Mouse (Mus musculus) testis, postnatal 10 days (tissue): ENCODE measurements around the gene Axin1.
"Not testable (repeated sequence)": the region's sequence is repeated elsewhere in the genome, so short reads cannot be mapped to it uniquely, and the experiment has no call there.

ENCODE experiments used
- DNase-seq: peaks from one replicate; pipeline ENCODE4 v3.0.0; 2021; ENCODE audit warnings: low spot score

Gene Axin1

DNA sequence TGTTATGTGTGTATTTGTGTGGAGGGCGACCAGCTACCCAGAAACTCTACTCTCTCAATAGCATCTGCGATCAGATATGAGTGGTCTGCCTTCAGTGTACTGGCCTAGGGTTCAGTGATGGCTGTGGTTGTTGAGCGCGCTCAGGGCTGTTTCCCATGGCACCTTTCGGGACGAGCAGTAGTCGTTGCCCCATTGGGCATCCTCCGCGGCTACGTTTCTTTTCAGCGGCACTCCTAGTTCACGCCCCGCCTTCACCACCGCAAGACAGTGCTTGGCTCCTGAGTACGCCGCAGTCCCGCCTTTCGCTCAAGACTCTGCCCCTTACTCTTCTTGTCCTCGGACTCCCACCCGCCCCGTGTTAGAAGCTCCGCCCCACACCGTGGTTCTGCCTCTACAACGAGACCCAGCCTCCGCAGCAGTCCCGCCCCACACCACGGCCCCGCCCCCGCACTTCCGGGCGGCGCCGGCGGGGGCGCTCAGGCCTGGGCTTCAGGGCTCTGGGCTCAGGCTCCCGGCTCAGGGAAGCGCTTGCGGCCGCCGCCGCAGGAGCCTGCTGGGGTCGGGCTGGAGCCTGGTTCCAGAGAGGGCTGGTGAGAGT lies at the start of gene Axin1:
TSS of gene Axin1 (plus strand) at position 450 of the 598 bp plus-strand sequence.
- peak; percentile 96 for DNase-seq

DNA sequence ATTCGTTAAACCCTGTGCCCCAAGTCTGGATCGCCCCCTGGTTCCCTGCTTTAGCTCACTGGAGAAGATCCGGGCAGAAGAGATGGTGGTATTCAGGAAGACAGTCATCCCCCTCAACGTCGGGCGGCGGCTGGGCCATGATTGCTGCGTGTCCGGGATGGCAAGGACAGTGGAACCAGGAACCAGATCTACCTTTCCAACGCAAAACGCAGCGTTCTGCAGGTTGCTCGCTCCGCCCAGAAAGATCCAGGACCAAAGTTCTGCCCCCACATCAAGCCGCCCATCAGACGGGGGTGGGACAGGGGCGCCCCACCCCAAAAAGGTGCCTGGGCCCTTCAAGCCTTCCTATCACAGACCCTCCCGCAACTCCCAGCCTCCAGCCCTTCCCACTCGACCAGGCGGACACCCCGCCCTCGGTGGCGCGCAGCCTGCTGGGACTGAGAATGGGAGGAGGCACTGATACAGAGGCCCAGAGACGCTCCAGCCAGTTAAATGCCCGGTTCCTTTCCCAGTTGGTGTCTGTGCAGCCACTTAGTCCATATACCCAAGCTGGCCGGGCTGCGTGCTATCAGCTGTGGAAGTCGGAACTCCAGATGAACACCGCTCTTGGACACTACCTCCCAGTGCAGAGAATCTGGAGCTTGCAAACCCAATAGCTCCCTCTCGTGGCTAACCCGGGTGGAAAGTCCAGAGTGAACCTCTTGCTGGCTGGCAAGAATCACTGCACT lies 48.4 kb upstream of the Axin1 start, which contains the start of gene Decr2:
TSS of gene Decr2 (minus strand) at position 433 of the 728 bp plus-strand sequence.
- DNase-seq: peak; percentile 89

DNA sequence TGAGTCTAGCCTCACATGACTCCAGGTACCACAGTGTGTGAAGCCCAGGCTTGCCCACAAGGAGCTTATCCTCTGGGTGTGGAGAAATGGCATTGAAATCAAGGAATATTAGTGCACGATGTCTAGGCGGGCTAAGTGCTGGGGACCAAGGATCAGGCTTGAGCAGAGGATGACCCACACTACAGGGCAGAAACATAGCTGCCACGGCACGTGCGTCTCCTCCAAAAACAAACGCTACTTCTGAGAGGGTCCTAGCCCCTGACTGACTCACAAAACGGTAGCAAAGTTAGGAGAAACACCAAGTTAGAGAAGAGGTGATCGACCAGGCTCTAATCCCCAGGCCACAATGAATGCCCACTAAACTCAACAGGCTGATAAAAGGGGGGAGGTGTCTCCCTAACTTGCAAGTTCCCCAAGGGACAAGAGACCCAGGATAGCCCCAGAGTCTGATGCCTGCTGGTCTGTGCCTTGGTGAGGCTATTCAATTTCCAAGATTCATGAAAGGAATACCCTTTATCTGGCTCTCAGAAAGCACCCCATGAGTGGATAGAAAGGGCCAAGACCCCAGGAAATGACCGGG lies 43.9 kb upstream of the Axin1 start:
- no peak for DNase-seq

DNA sequence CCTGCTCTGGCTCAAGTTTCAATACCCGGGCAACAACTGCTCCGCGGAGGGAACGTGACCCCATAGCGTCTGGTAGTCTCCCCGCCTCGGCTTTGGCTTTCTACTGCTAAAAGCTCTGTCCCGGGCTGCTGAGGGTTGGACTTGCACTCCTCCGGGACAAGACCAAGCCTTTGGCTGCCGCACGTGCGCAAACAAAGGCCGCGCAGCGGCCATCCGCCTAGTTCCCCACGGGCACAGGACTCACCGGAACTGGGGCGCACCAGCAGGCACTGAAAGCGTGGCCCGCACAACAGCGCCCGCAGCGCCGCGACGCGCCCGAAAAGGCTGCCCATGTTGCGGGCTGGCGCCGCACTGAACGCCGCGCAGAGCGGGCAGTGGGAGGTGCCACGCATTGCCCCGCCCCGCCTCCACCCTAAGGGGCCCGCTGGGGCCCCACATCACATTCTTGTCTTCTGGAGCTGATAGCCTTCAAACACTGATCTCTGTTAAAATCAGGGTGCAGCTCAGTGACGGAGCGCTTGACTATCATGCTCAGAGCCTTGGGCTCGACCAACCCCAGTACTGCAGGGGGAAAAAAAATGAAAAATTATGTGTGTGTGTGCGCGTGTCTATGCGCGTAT lies 43.3 kb upstream of the Axin1 start, which contains the start of gene Nme4:
TSS of gene Nme4 (minus strand) at position 482 of the 620 bp plus-strand sequence.
- DNase-seq: peak; percentile 75

DNA sequence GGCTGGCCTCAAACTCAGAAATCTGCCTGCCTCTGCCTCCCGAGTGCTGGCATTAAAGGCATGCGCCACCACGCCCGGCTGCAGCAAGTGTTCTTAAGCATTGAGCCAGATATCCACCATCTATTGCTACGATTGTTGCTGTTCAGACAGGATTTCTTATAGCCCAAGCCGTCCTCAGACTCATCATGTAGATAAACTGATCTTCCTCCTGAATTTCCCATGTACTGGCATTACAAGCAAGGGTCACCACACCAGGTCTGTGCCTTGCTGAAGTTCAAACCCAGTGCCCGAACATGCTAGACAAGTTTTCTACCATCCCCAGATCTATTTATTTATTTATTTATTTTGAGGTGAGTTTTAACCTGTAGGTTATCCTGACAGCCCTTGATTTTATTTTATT lies 40.0 kb upstream of the Axin1 start:
- no peak for DNase-seq

DNA sequence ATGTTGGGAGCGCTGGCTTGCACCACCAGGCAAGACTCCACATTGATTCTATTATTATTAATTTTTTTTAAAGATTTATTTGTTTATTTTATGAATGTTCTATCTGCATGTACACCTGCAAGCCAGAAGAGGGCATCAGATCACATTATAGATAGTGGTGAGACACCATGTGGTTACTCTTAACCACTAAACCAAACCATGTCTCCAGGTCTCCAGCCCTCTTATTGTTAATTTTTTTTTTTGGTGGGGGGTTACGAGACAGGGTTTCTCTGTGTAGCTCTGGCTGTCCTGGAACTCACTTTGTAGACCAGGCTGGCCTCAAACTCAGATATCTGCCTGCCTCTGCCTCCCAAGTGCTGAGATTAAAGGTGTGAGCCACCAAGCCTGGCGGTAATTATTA lies 39.2 kb upstream of the Axin1 start:
- not testable (repeated sequence) for DNase-seq

DNA sequence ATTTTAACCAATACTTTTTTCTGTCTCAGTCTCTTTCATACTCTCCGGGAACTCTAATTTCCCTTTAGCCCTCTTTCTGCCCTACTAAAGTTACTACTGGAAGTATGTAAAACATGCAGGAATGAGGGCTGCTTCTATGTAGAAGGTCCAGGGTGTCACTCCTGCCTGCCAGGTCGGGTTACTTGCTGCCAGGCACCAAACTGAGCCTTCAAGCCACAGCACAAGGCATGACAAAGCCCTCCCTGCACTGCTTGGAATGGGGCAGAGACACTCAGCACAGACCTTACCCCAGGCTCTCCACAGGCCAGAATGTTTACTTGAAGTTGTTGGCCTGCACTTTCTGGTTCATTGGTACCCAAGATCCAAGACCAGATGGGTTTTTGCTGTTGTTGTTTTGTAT lies 38.3 kb upstream of the Axin1 start:
- no peak for DNase-seq

DNA sequence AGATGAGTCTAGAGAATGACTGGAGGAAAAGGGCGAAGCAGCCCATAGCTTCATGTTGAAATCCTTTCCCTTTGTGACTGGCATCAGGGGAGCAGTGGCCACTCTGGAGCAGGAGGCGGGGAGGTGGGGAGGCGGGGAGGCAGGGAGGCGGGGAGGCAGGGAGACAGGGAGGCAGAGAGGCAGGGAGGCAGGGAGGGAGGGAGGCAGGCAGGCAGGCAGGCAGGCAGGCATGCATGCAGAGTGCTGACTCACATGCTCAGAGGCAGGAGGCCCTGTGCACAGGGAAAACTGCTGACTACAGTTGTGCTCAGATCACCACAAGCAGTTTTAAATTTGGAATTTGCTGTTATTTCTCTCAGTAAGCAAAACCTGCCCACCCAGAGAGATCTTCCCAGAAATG lies 37.0 kb upstream of the Axin1 start:
- DNase-seq: no peak

DNA sequence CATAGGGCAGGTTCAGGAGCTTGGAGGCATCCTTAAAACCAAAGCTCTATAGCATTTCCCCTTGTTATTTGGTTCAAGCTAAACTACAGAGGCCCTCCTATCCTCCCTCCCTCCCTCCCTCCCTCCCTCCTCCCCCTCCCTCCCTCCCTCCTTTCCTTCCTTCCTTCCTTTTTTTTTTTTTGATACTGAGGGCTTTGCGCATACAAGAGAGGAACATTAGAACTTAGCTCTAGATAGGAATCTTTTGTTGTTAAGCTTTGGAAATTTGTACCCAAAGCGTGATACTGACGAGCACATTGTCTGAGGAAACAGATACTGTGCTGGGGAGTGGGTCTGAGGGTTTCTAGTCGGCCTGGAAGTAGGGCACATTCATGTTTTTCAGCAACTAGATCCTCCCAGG lies 32.9 kb upstream of the Axin1 start:
- no peak for DNase-seq

DNA sequence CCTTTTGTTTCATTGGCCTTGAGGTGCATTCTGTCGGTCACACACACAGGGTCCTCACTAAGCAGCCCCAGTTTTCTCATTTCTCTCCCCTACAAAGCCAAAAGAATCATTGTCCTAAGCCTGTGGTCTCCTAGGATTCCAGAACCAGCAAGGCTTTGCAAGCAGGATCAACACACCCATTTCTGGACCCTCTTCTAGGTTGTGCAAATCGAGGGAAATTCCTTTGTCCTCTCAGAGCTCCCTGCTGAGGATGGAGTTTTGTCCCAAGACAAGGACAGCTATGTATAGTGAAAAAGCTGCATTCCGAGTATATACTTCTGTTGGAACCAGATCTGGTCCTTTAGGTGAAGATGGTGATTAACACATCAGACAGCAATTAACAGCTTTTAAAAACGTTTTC lies 28.3 kb upstream of the Axin1 start:
- no peak for DNase-seq

DNA sequence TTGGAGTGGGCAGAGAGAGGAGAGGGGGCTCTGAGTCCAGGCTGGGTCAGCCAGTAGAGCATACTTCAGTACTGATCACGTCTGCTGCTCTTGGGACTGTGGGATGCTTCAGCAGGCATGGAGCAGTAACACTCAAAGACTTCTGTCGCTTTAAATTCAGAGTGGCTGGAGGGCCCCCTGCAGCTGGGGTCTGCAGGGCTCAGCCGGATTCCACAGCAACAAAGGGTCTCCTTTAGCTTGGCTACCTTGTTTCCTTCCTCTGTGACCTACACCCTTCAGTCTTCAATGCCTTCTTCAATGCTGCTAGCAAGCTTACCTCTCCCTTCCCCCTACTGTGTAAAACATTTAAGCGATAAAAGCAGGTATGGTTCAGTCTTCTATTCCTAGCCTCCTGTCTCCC lies 27.5 kb upstream of the Axin1 start:
- DNase-seq: no peak

DNA sequence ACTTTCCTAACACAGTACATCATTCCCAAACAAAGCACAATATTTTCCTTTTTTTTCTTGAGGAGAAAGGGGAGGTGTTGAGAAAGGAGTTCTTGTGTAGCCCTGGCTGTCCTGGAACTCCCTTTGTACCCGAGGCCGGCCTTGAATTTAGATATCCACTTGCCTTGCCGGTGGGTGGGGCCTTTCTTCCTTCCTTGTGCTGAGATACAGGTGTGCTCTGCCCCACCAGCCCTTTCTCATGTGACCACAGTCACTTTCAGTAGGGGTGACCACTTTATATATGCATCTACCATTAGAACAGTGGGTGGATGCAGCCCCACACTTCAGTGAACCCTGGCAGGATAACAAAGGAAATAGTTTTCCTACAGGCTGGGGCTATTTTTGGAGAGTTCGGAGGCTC lies 26.8 kb upstream of the Axin1 start:
- DNase-seq: no peak

DNA sequence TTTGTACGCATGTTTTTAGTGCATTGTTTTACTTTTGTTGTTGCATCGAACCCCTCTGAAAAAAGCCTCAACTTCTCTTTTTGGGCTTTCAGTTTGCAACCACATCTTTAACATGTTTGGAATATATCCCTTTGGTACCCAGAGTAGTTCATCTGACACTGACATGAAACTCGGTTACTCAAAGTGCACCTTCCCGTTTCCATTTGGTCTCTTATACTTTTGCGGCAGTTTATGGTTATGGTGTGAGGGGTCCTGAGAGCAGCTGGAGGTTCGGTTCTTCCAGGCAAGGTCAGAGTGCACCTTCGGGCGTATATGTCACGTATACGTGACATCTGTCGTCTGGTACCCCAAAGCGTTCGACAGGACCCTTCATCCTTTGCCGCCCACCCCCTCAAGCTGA lies 25.7 kb upstream of the Axin1 start:
- no peak for DNase-seq

DNA sequence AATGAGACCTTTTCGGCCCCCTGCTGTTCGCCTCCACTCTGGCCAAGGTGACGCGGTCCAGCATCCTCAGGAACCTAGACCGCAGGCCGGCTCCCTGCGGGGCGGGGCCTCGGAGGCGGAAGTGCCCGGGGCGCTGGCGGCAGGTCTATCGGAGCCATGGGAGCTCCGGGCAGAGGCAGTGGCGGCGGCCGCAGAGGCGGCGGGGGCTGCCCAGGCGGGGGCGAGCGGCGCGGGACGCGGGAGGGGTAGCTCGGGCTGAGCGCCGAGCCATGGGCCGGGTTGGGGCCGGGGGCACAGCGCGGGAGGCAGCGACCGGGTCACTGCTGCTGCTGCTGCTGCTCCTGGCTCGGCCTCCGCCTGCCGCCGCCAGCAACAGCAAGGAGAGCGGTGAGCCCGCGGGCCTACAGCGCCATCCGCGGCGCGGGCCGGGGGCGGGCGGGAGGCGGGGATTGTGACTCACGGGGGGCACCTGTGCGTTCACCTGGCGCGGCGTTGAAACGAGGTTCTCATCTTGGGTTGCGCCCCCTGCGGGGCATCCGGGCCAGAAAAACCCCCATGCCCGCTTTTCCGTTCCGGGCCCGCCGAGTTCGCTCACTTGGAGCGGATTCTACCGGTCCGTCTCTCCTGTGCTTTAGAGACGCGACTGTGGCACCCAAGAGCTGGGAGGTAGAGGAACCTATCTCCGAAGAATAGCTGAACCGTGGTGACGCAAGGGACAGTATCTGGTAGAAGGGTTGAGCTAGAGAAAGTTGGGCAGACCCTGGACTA lies 25.1 kb upstream of the Axin1 start, which contains the start of gene Tmem8:
TSS of gene Tmem8 (plus strand) at position 119 of the 768 bp plus-strand sequence.
- DNase-seq: peak; percentile 79

DNA sequence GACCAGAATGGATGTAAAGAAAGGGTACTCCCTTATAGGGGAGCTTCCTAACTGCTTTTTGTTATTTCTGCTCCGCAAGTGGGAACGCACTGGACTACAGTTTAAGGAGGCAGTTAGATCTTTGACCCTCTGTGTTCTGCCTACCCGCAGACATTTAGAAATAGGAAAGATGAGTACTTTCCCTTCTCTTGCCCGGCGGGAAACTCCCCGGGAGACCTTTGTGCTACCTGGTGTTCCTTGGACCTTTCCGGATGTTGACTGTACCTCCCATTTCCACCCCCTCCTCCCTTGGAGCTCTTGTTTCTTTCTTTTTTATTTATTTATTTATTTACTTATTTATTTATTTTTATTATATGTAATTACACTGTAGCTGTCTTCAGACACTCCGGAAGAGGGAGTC lies 24.4 kb upstream of the Axin1 start:
- DNase-seq: no peak

DNA sequence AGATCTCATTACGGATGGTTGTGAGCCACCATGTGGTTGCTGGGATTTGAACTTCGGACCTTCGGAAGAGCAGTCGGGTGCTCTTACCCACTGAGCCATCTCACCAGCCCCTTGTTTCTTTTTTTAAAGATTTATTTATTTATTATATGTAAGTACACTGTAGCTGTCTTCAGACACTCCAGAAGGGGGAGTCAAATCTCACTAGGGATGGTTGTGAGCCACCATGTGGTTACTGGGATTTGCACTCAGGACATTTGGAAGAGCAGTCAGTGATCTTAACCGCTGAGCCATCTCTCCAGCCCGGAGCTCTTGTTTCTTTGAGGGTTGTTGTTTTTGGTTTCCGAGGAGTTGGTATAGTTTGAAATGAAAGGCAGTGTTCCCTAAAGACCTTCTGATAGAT lies 24.0 kb upstream of the Axin1 start:
- not testable (repeated sequence) for DNase-seq

DNA sequence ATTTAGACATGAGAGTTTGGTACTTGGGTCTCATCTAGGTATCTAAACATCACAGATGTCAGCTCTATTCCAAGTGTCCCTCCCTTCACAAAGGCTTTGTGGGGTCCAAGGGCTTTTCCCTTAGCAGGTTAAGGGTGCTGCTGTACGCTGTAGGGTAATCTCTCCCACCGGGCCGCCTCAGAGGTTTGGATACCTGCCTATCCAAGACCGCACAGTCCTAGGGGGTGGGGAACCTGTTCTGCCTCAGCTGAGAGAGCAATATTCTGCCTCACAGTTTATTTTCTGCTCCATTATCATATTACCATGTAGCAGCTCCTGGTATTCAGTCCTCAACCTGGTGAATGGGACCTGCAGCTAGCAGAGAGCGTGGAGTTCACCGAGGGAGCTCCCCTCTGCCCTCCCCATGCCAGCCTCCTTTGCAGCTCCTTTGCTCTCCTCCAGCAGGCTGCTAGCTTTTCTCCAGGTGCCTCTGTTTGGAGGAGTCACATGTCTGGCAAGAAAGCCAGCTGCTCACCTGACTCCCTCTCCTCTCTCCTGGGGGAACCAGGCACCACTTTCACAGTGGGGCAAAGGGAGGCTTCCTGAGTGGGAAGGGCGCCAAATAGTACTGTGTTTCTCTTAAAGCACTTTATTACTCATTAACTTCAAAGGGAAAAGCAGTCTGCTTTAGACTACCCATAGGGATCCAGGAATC lies 23.1 kb upstream of the Axin1 start:
- DNase-seq: peak; percentile 39

DNA sequence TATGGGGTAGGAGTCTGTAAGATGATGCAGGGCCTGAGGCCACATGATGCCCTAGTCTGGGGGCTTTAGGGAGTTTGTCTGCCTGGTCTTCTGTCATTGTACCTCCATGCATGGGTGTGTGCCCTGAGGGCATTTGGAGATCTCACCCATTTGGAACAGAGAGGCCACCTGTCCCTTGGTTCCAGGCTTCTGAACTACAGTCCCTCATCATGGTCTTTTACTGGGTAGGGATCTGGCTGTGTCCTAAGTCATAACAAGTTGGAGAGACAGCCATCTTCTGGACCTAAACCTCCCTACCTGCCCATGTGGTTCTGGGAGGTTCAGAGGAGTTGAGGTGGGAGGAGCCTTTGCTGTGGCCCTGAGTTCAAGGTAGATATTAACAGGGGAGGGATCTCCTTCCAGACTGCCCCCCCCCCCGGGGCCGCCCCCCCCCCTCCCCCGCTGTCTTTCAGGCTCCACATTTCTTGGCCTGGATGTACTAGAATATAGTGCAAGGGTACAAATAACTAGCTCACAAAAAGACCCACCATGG lies 22.5 kb upstream of the Axin1 start:
- DNase-seq: peak; percentile 31

DNA sequence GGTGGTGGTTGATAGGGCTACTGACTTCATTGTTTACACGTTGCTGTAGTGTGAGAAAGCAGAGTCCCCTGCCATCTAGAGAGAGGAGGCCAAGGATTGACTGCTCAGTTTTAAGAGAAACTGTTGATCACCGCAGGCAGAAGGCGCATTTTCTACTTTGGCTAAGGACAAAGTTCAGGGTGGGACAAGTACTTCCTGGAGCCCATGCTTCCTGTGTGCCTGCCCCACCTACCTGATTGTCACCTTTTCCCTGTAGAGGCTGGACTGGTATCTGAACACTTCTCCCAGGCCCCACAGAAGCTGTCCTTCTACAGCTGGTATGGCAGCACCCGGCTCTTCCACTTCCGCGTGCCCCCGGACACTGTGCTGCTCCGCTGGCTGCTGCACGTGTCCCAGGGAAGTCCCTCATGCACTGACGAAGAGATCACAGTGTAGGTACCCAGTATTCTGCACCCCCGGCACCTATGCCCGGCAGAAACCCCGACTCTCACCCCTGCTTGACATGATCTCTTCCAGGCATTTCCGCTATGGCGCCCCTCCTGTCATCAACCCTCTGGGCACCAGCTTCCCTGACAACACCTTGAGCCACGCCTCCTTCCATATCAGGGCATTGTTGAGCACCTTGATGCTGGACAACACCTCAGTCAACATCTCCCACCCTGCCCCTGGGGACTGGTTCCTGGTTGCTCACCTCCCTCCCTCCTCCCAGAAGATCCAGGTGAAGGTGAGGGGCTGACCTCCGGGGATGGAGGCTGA lies 21.8 kb upstream of the Axin1 start:
- peak; percentile 40 for DNase-seq
